Mouse (Mus musculus) forebrain, embryonic 13.5 days (tissue): ENCODE measurements around the gene Aox4. TPM values are rescaled to one million over a fixed set of nuclear protein-coding genes. Genes with fewer than 3 reads are reported as not detected.
A peak's percentile ranks its signal among the peaks of the same experiment; 100 is the strongest.

ENCODE experiments used
- ATAC-seq: fragments of 200-750 bp; cut with Nextera tagmentation; 2 replicates; pipeline ENCODE4 v1.8.0; 2017
- H3K27ac ChIP-seq: fragments of 300-500 bp; sonication (generic); 2 replicates; pipeline ENCODE4 v1.5.1; 2015; ENCODE audit warnings: inconsistent platforms, mild to moderate bottlenecking, moderate library complexity
- H3K27me3 ChIP-seq: fragments of 300-500 bp; sonication (generic); 2 replicates; pipeline ENCODE4 v1.6.1; 2015; ENCODE audit warnings: mild to moderate bottlenecking, inconsistent platforms
- H3K36me3 ChIP-seq: fragments of 300-500 bp; sonication (generic); 2 replicates; pipeline ENCODE4 v1.6.1; 2015; ENCODE audit warnings: mild to moderate bottlenecking, inconsistent platforms; ENCODE audit not compliant: poor library complexity, severe bottlenecking
- H3K4me1 ChIP-seq: fragments of 300-500 bp; sonication (generic); 2 replicates; pipeline ENCODE4 v1.6.1; 2015; ENCODE audit warnings: inconsistent platforms
- H3K4me2 ChIP-seq: fragments of 300-500 bp; sonication (generic); 2 replicates; pipeline ENCODE4 v1.6.1; 2015; ENCODE audit warnings: inconsistent platforms, mild to moderate bottlenecking, moderate library complexity
- H3K4me3 ChIP-seq: fragments of 300-500 bp; sonication (generic); 2 replicates; pipeline ENCODE4 v1.5.1; 2015; ENCODE audit warnings: mild to moderate bottlenecking, inconsistent platforms
- H3K9ac ChIP-seq: fragments of 300-500 bp; sonication (generic); 2 replicates; pipeline ENCODE4 v1.6.1; 2015; ENCODE audit warnings: mild to moderate bottlenecking, inconsistent platforms
- H3K9me3 ChIP-seq: fragments of 300-500 bp; sonication (generic); replicated peaks from 2 replicates; pipeline ENCODE4 v1.6.1; 2016; ENCODE audit warnings: inconsistent platforms
- WGBS: fragments of 180-500 bp; shearing (Covaris S2); methylation state at CpG from one replicate; pipeline ENCODE4 v1.1.7; 2015; 5-methylcytosine and 5-hydroxymethylcytosine counted together
- polyA plus RNA-seq: library from polyadenylated mRNA; unstranded; fragments of >200 nt; fragmentation: Nextera tagmentation; extraction: Ambion mirVana; gene quantifications from 2 replicates; pipeline ENCODE4 v1.2.1, GENCODE M21; 2015

Gene Aox4
- 0.11 and 0.12 TPM in 2 replicates for polyA plus RNA-seq

DNA sequence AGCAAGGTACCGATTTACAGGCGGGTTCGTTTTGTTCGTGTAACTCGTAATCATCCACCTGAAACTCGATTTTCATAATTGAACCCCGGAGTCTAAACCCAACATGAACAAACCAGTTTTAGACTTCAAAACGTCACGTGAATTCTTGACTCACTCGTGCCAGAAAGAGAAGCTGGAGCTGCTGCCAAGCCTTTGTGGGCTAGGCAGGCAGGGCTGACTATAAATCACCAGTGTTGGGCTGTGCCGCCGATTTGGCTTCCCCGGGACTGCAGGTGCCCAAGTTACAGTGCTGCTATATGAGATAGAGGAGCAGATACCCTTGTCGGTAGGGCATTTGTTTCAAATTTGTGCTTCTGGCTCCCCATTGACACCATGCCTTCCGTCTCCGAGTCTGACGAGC is at the start of gene Aox4:
TSS of gene Aox4 (plus strand) at position 195 of the 400 bp plus-strand sequence.
- no peak; the same call in 1 of the 2 replicates for ATAC-seq
- H3K27ac ChIP-seq, result no peak within 1 kb of the TSS
- H3K4me2 ChIP-seq, result no peak within 1 kb of the TSS
- H3K27me3 ChIP-seq, result no peaks in the 10 kb centered on the region
- no peaks in the 10 kb centered on the region for H3K4me1 ChIP-seq
- H3K9ac ChIP-seq, result no peak within 1 kb of the TSS
- H3K9me3 ChIP-seq, result no peaks in the 10 kb centered on the region
- 85% methylated on average over 17 of the region's 17 CpGs for WGBS
- H3K4me3 ChIP-seq, result no peak within 1 kb of the TSS
- H3K36me3 ChIP-seq, result no peaks in the 10 kb centered on the region

DNA sequence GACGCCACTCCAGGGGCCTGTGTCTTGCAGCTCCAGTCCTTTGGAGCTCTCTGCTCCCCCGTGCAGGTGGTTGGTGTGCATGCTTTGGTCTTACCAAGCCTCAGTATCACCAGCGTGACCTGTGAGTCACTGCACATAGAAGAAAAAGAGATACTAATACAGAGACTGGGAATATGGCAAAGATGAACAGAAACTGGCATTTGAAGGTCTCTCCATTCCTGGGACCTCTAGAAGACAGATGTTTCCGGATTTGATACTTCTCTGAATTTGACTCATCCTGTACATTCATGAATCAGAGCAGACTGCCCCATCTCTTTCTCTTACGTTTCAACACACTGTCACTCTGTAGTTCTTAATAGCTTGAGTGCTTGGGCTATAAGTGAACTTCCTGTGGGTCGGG is 40.3 kb upstream of the Aox4 start:
- Histone ChIP-seq H3K4me1 (no peaks in the 10 kb centered on the region), H3K4me2 (no peak overlapping the region), H3K9me3 (no peaks in the 10 kb centered on the region), H3K27ac (no peak overlapping the region), H3K27me3 (no peaks in the 10 kb centered on the region), H3K9ac (no peak overlapping the region), H3K4me3 (no peak overlapping the region), H3K36me3 (no peaks in the 10 kb centered on the region)
- no peak for ATAC-seq
- WGBS, result 82% methylated on average over 6 of the region's 6 CpGs

DNA sequence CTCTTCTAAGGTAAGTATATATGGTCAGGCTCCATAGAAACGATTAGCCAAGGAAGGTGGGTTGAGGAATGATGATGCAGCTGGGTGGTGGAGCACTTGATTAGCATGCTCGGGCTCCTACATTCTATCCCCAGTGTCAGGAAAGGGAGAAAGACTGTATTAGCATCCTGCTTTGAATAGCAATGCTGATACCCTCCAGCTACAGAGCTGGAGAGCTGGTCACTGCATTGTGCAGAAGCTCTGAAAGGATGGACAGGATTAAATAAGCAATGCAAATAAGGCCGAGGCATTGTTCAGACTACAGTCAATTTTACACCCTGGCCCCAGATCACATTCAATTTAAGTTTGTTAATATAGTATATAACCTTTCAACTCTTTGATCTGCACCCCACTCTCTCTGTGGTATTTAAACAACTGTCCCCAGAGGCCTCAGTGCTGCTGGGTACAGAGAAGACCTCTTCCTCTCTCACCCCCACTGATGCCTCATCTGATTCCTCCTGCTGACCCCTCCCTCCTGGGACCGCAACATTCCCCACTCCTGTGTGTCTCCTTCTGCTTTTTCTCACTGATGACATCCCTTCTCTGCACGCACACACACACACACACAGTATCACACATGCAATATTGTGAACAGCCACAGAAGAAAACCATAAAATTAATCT is 21.6 kb upstream of the Aox4 start:
- 42% methylated on average over 5 of the region's 5 CpGs for WGBS
- Histone ChIP-seq H3K27me3 (no peaks in the 10 kb centered on the region), H3K27ac (no peak overlapping the region), H3K9me3 (no peaks in the 10 kb centered on the region), H3K4me2 (no peak overlapping the region), H3K4me1 (peaks cover 2% of the 10 kb centered on the region; the same call in 1 of the 2 replicates), H3K9ac (no peak overlapping the region), H3K4me3 (no peak overlapping the region), H3K36me3 (no peaks in the 10 kb centered on the region)
- no peak for ATAC-seq

DNA sequence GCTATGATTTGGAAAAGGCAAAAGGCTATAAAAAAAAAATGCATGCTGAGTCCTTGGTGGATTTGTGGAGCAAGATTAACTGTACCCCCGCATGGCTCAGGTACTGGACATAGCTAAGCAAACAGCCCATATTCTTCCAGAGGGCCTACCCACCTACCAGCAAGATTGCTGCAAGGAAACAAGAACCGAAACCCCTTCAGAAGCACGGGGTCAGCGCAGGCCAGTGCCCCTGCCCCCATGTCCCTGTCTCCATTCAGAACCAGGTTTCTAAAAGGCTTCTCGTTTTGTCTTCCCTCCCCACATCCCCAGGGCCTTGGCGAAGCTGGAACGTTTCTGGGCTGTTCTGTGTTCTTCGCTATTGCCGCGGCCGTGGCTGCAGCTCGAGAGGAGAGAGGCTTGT is 15.9 kb upstream of the Aox4 start:
- Histone ChIP-seq H3K9me3 (no peaks in the 10 kb centered on the region), H3K4me2 (no peak overlapping the region), H3K27me3 (no peaks in the 10 kb centered on the region), H3K4me1 (no peaks in the 10 kb centered on the region), H3K27ac (no peak overlapping the region), H3K9ac (no peak overlapping the region), H3K36me3 (no peaks in the 10 kb centered on the region), H3K4me3 (no peak overlapping the region)
- WGBS, result 87% methylated on average over 12 of the region's 12 CpGs
- no peak for ATAC-seq

DNA sequence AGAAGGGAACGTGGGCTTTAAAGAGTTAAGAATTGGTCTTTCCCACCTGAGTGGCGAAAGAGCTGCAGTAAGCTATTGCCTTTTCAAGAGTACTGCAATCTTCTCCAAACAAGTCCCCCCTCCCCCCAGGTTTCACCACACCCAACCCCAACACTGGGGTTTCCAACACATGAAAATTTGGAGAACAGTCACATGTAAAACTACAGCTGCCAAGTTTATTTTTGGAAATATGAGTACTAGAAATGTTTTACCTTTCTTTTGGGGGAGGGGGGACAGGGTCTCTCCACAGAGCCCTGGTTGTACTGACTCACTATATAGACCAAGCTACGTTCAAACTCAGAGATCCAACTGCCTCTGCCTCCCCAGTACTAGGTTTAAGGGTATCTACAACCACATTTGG is 15.2 kb upstream of the Aox4 start:
- Histone ChIP-seq H3K4me2 (no peak overlapping the region), H3K36me3 (no peaks in the 10 kb centered on the region), H3K27ac (no peak overlapping the region), H3K27me3 (no peaks in the 10 kb centered on the region), H3K9me3 (no peaks in the 10 kb centered on the region), H3K9ac (no peak overlapping the region), H3K4me1 (no peaks in the 10 kb centered on the region), H3K4me3 (no peak overlapping the region)
- 80% methylated on average over 3 of the region's 3 CpGs for WGBS
- no peak for ATAC-seq

DNA sequence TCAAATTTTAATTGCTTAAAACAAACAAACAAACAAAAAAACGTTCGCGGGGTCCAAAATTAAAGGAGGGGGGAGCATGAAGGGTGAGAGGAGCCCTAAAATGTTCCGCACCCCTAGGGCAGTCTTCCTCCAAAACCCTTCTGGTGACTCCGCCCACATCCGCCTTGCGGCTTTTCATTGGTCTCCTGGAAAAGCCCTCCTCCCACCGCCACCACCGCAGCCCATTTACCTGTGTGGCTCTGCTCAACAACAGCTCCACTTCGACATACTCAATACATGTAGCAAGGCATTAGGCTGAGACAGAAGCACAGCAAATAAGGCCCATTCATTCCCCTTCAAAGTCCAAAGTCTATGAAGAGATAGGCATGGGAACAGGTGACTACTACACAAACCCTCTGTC is 14.7 kb upstream of the Aox4 start:
- Histone ChIP-seq H3K4me1 (no peaks in the 10 kb centered on the region), H3K27me3 (no peaks in the 10 kb centered on the region), H3K36me3 (no peaks in the 10 kb centered on the region), H3K4me3 (no peak overlapping the region), H3K9me3 (no peaks in the 10 kb centered on the region), H3K4me2 (no peak overlapping the region), H3K27ac (no peak overlapping the region), H3K9ac (no peak overlapping the region)
- 25% methylated on average over 10 of the region's 10 CpGs for WGBS
- ATAC-seq, result no peak

DNA sequence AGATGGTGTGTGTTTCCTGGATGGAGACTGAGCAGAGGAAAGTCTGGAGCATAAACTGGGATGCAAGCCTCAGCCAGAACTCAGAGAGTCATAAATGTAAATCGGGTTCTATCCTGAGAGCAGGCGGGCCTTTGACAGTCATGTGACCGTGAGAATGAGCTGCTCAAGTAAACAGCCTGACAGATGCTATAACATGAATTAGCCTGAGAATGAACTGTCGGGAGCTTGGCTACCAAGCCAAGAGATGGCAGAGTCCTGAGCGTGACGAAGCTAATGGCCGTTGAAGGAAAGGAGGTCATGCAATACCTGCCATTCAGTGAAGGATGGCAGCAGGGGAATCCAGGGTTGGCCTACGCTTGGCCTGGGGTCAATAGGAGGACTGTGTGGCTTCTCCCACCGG is 13.2 kb upstream of the Aox4 start:
- Histone ChIP-seq H3K9me3 (no peaks in the 10 kb centered on the region), H3K4me1 (no peaks in the 10 kb centered on the region), H3K4me2 (no peak overlapping the region), H3K36me3 (no peaks in the 10 kb centered on the region), H3K9ac (no peak overlapping the region), H3K27me3 (no peaks in the 10 kb centered on the region), H3K27ac (no peak overlapping the region), H3K4me3 (no peak overlapping the region)
- 75% methylated on average over 9 of the region's 9 CpGs for WGBS
- ATAC-seq, result peak; percentile 77; the same call in 1 of the 2 replicates

DNA sequence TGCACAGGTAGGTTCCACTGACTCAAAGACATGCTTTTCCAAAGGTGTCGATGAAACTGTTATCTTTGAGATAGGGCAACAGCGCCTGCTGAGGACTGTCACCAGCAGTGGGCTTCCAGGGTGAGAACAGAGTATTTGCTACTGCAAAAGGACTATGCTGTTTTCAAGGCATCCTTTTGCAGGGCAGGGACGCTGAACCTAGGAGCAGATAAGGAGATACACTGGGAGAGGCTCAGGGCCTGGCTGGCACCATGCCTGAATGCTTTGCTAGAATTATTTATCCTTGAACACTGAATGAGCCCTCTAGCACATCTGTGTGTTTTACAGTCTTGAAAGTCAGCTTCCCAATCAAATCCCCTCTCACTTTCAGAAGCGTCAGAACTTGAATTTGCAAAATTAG is 11.8 kb upstream of the Aox4 start:
- no peaks in the 10 kb centered on the region for H3K4me1 ChIP-seq
- no peak for ATAC-seq
- no peak overlapping the region for H3K27ac ChIP-seq
- WGBS, result 83% methylated on average over 4 of the region's 4 CpGs
- no peak overlapping the region for H3K4me2 ChIP-seq
- no peaks in the 10 kb centered on the region for H3K27me3 ChIP-seq
- no peaks in the 10 kb centered on the region for H3K9me3 ChIP-seq
- H3K9ac ChIP-seq, result no peak overlapping the region
- H3K36me3 ChIP-seq, result no peaks in the 10 kb centered on the region
- no peak overlapping the region for H3K4me3 ChIP-seq

DNA sequence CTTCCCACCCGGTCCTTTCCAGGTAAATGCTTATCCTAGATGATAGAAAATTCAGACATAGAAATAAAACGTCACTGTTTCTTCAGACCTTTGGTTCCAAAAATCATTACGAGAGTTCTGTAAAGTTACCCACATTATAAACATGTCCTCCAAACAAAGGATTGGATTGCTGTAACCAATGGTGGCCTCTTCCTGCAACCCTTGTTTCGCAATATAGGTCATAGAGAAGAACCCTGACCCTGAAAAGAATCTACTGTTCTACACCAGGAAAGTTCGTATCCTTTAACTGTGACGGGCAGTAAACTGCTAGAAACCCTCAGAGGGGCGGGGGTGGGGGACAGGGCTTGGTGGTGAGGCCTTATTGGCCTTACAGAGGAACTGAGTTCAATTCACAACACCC is 2.6 kb downstream of the Aox4 start:
- Histone ChIP-seq H3K9ac (no peak overlapping the region), H3K27ac (no peak overlapping the region), H3K27me3 (no peaks in the 10 kb centered on the region), H3K4me1 (peaks cover 8% of the 10 kb centered on the region; the same call in 1 of the 2 replicates), H3K9me3 (no peaks in the 10 kb centered on the region), H3K4me3 (no peak overlapping the region), H3K36me3 (no peaks in the 10 kb centered on the region), H3K4me2 (no peak overlapping the region)
- ATAC-seq, result no peak
- 97% methylated on average over 7 of the region's 7 CpGs for WGBS

DNA sequence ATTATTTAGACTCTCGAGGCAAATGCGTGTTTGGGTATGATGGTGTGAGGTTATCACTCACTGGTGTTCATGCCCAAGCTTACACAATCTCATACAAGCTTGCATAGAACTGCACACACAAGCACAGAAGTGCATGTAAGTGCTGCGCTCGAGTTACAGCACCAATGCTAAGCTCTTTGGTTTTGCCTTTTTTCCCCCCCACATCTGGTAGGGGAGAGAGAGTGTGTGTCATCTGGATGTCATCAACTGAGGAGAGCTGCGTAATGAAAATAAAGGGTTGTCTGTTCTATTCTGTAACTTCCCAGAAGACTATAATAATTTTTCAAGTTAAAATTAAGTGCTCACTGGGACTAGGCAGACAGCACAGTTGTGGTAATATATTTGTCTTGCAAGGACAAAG is 3.6 kb downstream of the Aox4 start:
- H3K9ac ChIP-seq, result no peak overlapping the region
- ATAC-seq, result no peak
- H3K4me2 ChIP-seq, result no peak overlapping the region
- WGBS, result 93% methylated on average over 5 of the region's 5 CpGs
- no peaks in the 10 kb centered on the region for H3K36me3 ChIP-seq
- no peak overlapping the region for H3K4me3 ChIP-seq
- H3K9me3 ChIP-seq, result no peaks in the 10 kb centered on the region
- H3K27me3 ChIP-seq, result no peaks in the 10 kb centered on the region
- H3K27ac ChIP-seq, result no peak overlapping the region
- peaks cover 8% of the 10 kb centered on the region; the same call in 1 of the 2 replicates for H3K4me1 ChIP-seq

DNA sequence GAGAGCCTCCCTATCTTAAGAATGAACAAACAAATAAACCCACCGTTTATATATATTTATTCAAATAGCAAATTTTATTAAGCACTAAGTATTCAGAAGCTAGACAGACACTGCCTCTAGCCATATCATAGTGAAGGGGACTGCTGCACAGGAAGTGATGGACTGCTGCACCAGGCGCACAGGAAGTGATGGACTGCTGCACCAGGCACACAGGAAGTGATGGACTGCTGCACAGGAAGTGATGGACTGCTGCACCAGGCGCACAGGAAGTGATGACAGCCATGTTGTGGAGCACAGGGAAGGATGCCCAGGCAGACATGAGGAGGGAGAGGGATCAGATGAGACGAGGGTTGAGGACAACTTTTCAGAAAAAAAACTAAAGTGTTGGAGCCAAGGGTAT is 5.2 kb downstream of the Aox4 start:
- WGBS, result 89% methylated on average over 4 of the region's 4 CpGs
- Histone ChIP-seq H3K4me1 (peaks cover 8% of the 10 kb centered on the region; the same call in 1 of the 2 replicates), H3K36me3 (no peaks in the 10 kb centered on the region), H3K9me3 (no peaks in the 10 kb centered on the region), H3K4me3 (no peak overlapping the region), H3K27ac (no peak overlapping the region), H3K27me3 (no peaks in the 10 kb centered on the region), H3K4me2 (no peak overlapping the region), H3K9ac (no peak overlapping the region)
- no peak for ATAC-seq

DNA sequence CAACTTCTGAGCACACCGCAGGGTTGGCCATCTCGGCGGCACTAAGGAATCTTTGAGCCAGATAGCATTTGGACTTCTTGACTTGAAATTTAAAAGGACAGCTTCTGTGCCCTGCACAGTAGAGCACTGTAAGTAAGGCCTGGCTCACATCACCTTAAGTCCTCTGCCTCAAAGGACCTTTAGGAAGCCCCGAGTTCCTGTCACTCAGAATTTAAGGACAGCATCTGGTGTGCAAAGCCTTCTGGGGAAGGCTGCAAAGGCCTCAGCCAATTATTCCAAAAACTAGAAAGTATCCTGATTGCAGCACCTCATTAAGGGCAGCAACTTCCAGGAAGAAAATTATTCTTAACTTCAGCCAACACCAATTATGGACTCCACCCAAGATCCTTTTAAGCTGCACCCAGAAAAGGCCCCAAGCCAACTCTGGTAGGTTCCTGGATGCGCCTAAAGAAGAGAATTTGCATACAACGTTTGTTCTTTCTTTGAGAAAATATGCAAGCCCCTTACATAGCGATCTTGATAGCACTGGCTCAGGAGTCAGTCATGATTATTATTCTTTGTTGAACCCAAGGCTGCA is 5.8 kb downstream of the Aox4 start:
- Histone ChIP-seq H3K9ac (no peak overlapping the region), H3K27me3 (no peaks in the 10 kb centered on the region), H3K27ac (no peak overlapping the region; the same call in 1 of the 2 replicates), H3K4me3 (no peak overlapping the region), H3K4me2 (no peak overlapping the region), H3K4me1 (peaks cover 12% of the 10 kb centered on the region; the same call in 1 of the 2 replicates), H3K36me3 (no peaks in the 10 kb centered on the region), H3K9me3 (no peaks in the 10 kb centered on the region)
- peak; percentile 76 for ATAC-seq
- 78% methylated on average over 7 of the region's 7 CpGs for WGBS

DNA sequence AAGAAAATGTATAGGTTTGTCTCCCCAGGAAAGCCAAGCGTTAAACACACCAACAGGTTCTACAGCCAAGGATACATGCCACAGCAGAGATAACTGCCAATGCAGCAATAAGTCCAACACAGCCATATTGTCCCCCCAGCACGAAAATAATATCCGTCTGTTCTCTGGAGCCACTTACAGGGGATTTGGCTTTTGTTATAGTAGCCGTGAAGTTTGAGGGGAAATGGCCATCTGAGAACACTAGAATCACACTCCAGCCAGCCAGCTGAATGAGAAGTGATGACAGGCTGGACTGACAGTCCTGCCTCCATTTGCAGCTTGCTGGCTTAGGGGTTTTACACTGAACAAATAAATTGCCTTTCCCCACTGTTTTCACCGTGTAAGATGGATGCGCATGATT is 10.9 kb downstream of the Aox4 start:
- H3K27ac ChIP-seq, result no peak overlapping the region

More for the DNA sequence above, 10.9 kb downstream of the Aox4 start:
- Histone ChIP-seq H3K4me1 (peaks cover 9% of the 10 kb centered on the region; the same call in 1 of the 2 replicates), H3K4me3 (no peak overlapping the region), H3K9me3 (no peaks in the 10 kb centered on the region), H3K4me2 (no peak overlapping the region), H3K36me3 (no peaks in the 10 kb centered on the region), H3K9ac (no peak overlapping the region), H3K27me3 (no peaks in the 10 kb centered on the region)
- ATAC-seq, result no peak
- WGBS, result 69% methylated on average over 6 of the region's 6 CpGs
